Mouse (Mus musculus): ENCODE data around the gene Ppp2r5e. TPM values are rescaled to one million over a fixed set of nuclear protein-coding genes. Genes with fewer than 3 reads are reported as not detected.

The Ppp2r5e gene
- polyA plus RNA-seq, 1 experiment from 2014 or later, result 19.9 TPM

GRCm38 (mm10) chr12:75562996-75563618 is 32.9 kb downstream of the Ppp2r5e start:
- H3K27ac ChIP-seq (ENCODE audit: low read depth), result no peak overlapping the region
- no peak for ATAC-seq (ENCODE audit: insufficient read depth)

DNA sequence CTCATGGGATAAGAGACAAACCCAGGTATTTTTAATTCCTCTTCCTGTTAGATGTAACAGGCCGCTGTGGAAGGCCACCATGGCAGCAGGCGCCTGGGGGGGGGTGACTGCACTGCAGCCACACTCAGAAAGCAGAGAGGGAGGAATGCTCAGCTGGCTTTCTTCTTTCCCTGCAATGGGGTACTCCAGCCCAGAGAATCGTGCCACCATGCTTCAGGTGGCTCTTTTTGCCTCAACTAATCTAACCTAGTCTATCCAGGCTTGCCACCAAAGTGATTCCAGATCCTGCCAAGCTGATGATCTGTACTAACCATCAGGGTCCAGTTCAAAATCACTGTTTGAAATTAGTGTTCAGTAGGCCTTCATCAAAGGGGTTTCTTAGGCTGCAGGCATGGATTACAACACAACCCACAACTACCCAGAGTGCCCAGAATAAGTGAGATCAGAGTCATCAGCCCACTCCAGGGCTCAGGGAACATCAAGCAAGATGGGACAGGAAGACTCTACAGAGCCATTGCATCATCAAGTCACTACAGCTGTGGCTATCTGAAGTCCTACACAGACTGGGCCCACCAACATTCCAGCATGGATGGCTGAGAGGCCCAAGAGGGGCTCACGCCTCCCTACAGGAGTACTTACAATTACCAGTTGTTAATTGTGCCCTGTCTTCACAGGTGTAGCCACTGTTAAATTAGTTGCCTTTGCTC is 35.2 kb downstream of the Ppp2r5e start:
- 88% methylated on average over 4 of the region's 4 CpGs for WGBS

More at GRCm38 (mm10) chr12:75562996-75563618, 32.9 kb downstream of the Ppp2r5e start:
- Histone ChIP-seq H3K4me1 (ENCODE audit: insufficient read depth) (peaks cover 1% of the 10 kb centered on the region), H3K36me3 (ENCODE audit: insufficient read depth) (no peaks in the 10 kb centered on the region), H3K4me3 (ENCODE audit: low read depth, low read length) (no peak overlapping the region), H3K4me2 (no peak overlapping the region), H3K9ac (no peak overlapping the region), H3K9me3 (ENCODE audit: low read depth, low read length) (no peaks in the 10 kb centered on the region), H3K27me3 (ENCODE audit: insufficient read depth, low read length) (no peaks in the 10 kb centered on the region)
- TF ChIP-seq CTCF (IDR thresholded peaks at IDR 0.05; ENCODE audit: low read depth), result no peak
- no peak for DNase-seq
- 73% methylated on average over 1 of the region's 1 CpGs for WGBS

DNA sequence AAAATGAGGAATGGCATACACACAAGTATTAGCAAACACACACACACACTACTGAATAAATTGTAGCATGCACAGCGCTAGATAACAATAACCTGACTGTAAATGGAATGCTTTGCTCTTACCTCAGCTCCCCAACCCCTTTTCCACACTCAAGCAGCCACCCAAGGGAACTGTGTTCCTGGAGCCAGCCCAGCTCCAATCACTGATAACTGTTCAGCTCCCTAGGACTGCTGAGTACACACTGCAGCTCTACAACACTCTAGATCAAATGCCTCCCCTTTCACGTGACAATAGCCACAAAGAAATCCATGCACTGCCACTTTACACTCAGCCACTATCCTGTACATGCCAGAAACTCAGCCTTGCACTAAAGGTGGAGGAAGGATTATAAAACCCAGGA is 36.8 kb downstream of the Ppp2r5e start:
- TF ChIP-seq CTCF (IDR thresholded peaks at IDR 0.05; ENCODE audit: low read depth), result no peak
- peak; percentile 85 for ATAC-seq (ENCODE audit: insufficient read depth)

More for the DNA sequence above, 35.2 kb downstream of the Ppp2r5e start:
- DNase-seq (no peak), ATAC-seq (ENCODE audit: insufficient read depth) (no peak)
- Histone ChIP-seq H3K27me3 (ENCODE audit: insufficient read depth, low read length) (no peaks in the 10 kb centered on the region), H3K4me1 (ENCODE audit: insufficient read depth) (peaks cover 6% of the 10 kb centered on the region), H3K9ac (no peak overlapping the region), H3K36me3 (ENCODE audit: insufficient read depth) (no peaks in the 10 kb centered on the region), H3K9me3 (ENCODE audit: low read depth, low read length) (no peaks in the 10 kb centered on the region), H3K4me3 (ENCODE audit: low read depth, low read length) (no peak overlapping the region), H3K27ac (ENCODE audit: low read depth) (no peak overlapping the region), H3K4me2 (no peak overlapping the region)
- TF ChIP-seq CTCF (IDR thresholded peaks at IDR 0.05; ENCODE audit: low read depth), result no peak

GRCm38 (mm10) chr12:75557813-75558212 is 38.2 kb downstream of the Ppp2r5e start:
- no peak overlapping the region for H3K4me3 ChIP-seq (ENCODE audit: low read depth, low read length)
- no peaks in the 10 kb centered on the region for H3K27me3 ChIP-seq (ENCODE audit: insufficient read depth, low read length)
- peak overlapping the region; percentile 30; the same call in 1 of the 2 replicates for H3K27ac ChIP-seq (ENCODE audit: low read depth)
- H3K4me2 ChIP-seq, result no peak overlapping the region
- ATAC-seq (ENCODE audit: insufficient read depth), result no peak
- no peak for DNase-seq
- 72% methylated on average over 2 of the region's 2 CpGs for WGBS
- TF ChIP-seq CTCF (IDR thresholded peaks at IDR 0.05; ENCODE audit: low read depth), result no peak
- peaks cover 9% of the 10 kb centered on the region for H3K4me1 ChIP-seq (ENCODE audit: insufficient read depth)
- H3K36me3 ChIP-seq (ENCODE audit: insufficient read depth), result no peaks in the 10 kb centered on the region; the same call in 1 of the 2 replicates
- no peak overlapping the region for H3K9ac ChIP-seq
- H3K9me3 ChIP-seq (ENCODE audit: low read depth, low read length), result no peaks in the 10 kb centered on the region

More for the DNA sequence above, 36.8 kb downstream of the Ppp2r5e start:
- no peaks in the 10 kb centered on the region; the same call in 1 of the 2 replicates for H3K36me3 ChIP-seq (ENCODE audit: insufficient read depth)
- no peak overlapping the region for H3K4me2 ChIP-seq
- H3K4me1 ChIP-seq (ENCODE audit: insufficient read depth), result peaks cover 9% of the 10 kb centered on the region
- no peak overlapping the region for H3K9ac ChIP-seq
- WGBS, result 60% methylated on average over 2 of the region's 2 CpGs
- peak; percentile 48 for DNase-seq
- H3K27ac ChIP-seq (ENCODE audit: low read depth), result 0 out of 2 replicates have a peak overlapping the region, but pooled peaks have one; percentile 0
- H3K4me3 ChIP-seq (ENCODE audit: low read depth, low read length), result no peak overlapping the region
- no peaks in the 10 kb centered on the region for H3K9me3 ChIP-seq (ENCODE audit: low read depth, low read length)
- no peaks in the 10 kb centered on the region for H3K27me3 ChIP-seq (ENCODE audit: insufficient read depth, low read length)

- Histone ChIP-seq H3K4me3 (ENCODE audit: low read depth, low read length) (no peak overlapping the region), H3K9ac (no peak overlapping the region), H3K4me2 (no peak overlapping the region), H3K27me3 (ENCODE audit: insufficient read depth, low read length) (no peaks in the 10 kb centered on the region), H3K36me3 (ENCODE audit: insufficient read depth) (no peaks in the 10 kb centered on the region; the same call in 1 of the 2 replicates), H3K27ac (ENCODE audit: low read depth) (no peak overlapping the region), H3K4me1 (ENCODE audit: insufficient read depth) (peaks cover 9% of the 10 kb centered on the region), H3K9me3 (ENCODE audit: low read depth, low read length) (no peaks in the 10 kb centered on the region)
- DNase-seq (no peak), ATAC-seq (ENCODE audit: insufficient read depth) (no peak)
- TF ChIP-seq CTCF (IDR thresholded peaks at IDR 0.05; ENCODE audit: low read depth), result no peak
- 51% methylated on average over 3 of the region's 3 CpGs for WGBS
Observed at GRCm38 (mm10) chr12:75555032-75555431, 41.0 kb downstream of the Ppp2r5e start.

DNA sequence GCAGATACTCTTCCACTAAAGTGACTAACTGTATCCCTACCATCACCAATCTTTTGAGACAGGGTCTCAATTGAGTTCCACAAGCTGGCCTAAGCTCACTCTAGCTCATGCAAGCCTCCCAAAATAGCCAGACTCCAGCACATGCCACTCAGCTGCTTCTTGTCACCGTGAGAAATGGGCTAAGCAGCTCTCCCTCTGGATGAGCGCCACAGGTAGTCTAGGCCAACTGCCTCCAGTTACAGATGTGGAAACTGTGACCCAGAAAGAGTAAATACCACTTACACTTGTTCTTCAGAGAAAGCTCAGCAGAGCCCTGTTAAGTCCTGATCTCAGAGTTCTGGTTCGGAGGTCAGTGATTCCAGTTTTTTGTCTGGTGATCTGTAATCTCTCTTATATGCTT is 43.7 kb downstream of the Ppp2r5e start:
- TF ChIP-seq CTCF (IDR thresholded peaks at IDR 0.05; ENCODE audit: low read depth), result no peak

GRCm38 (mm10) chr12:75551671-75552070 is 44.4 kb downstream of the Ppp2r5e start:
- no peak for TF ChIP-seq CTCF (IDR thresholded peaks at IDR 0.05; ENCODE audit: low read depth)
- Histone ChIP-seq H3K27ac (ENCODE audit: low read depth) (no peak overlapping the region), H3K36me3 (ENCODE audit: insufficient read depth) (no peaks in the 10 kb centered on the region; the same call in 1 of the 2 replicates), H3K4me1 (ENCODE audit: insufficient read depth) (peaks cover 3% of the 10 kb centered on the region; the same call in 1 of the 2 replicates), H3K4me2 (no peak overlapping the region), H3K9me3 (ENCODE audit: low read depth, low read length) (no peaks in the 10 kb centered on the region), H3K27me3 (ENCODE audit: insufficient read depth, low read length) (no peaks in the 10 kb centered on the region), H3K4me3 (ENCODE audit: low read depth, low read length) (no peak overlapping the region), H3K9ac (no peak overlapping the region)
- 76% methylated on average over 5 of the region's 5 CpGs for WGBS
- DNase-seq (no peak), ATAC-seq (ENCODE audit: insufficient read depth) (no peak)

More for the DNA sequence above, 43.7 kb downstream of the Ppp2r5e start:
- peaks cover 3% of the 10 kb centered on the region; the same call in 1 of the 2 replicates for H3K4me1 ChIP-seq (ENCODE audit: insufficient read depth)
- 79% methylated on average over 3 of the region's 3 CpGs for WGBS
- H3K27me3 ChIP-seq (ENCODE audit: insufficient read depth, low read length), result no peaks in the 10 kb centered on the region
- H3K4me2 ChIP-seq, result no peak overlapping the region
- H3K9ac ChIP-seq, result no peak overlapping the region
- no peak for ATAC-seq (ENCODE audit: insufficient read depth)
- no peak for DNase-seq
- no peak overlapping the region for H3K27ac ChIP-seq (ENCODE audit: low read depth)
- H3K36me3 ChIP-seq (ENCODE audit: insufficient read depth), result no peaks in the 10 kb centered on the region; the same call in 1 of the 2 replicates
- H3K4me3 ChIP-seq (ENCODE audit: low read depth, low read length), result no peak overlapping the region
- no peaks in the 10 kb centered on the region for H3K9me3 ChIP-seq (ENCODE audit: low read depth, low read length)
